Mouse (Mus musculus) heart, adult 11 months (tissue): ENCODE data around the gene Fhad1.

Source experiments
- DNase-seq: peaks from one replicate; pipeline ENCODE4 v3.0.0; 2022

Fhad1 gene

DNA sequence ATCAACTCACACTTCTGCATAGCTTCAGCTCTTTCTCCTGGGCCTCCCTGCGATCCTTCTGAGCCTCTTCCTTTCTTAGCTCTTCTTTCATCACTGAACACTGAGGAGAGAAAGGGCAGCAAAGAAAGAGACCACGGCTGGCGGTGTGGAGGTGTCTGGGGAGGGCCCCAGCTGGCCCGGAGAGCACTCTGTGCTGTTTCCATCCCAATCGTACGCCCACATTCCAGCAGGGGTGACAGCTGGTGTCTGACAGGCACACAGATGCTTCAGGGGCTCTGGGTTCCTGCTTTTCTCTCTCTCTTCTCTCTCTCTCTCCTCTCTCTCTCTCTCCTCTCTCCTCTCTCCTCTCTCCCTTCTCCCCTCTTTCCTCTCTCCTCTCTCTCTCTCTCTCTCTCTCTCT lies 50.3 kb downstream of the Fhad1 start:
- peak; percentile 64 for DNase-seq

DNA sequence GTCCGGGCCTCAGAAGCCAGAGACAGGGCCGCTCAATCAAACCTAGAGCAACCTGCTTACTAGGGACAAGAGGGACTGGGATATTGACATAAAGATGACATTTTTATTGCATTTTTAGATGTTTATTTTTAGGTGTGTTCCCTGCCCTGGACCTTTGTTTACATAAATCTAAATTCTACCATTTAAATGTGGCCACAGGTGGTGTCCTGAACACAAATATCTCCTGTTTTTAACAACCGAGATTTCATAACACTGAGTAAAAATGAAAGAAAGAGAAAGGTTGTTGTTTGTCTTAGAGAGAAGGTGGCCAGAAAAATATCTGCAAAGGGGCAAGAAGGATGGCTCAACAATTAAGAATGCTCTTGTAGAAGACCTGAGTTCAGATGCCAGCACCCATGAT lies 51.0 kb downstream of the Fhad1 start:
- peak; percentile 52 for DNase-seq

DNA sequence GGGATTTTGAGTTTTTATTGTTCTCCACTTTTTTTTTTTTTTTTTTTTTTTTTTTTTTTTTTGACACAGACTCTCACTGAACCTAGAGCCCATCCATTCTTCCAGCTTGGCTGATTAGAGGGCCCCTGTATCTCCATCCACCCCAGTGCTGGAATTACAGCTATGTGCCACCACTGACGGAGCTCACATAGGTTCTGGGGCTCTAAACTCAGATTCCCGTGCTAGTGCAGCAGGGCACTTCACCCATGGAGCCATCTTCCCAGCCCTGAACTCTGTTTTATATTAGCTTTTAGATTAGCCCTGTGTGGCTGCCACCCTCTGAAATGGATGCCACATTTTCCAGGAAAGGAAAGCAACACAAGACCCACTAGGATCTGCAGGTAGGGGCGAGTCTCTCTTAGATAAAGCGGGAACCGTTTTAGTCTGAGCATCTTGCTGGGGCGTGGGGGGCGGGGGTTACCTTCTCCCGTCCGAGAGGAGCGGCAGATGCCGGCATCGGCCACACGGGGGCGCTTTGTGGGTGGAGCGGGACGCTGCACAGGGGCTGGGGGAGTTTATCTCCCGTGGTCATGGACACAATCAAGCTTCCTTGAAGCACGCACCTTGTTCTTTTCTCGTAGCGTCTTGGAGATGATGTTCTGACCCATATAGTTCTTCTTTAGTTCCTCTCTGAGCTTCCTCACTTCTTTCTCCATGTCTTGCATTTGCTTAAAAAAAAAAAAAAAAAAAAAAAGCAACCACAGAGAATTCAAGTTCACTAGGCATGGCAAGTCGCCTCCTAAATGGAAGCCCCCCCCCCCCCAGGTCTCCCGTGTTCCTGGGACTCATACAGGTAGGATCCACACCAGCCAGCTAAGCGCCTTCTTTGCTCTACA lies 51.8 kb downstream of the Fhad1 start:
- DNase-seq, result peak; percentile 91

DNA sequence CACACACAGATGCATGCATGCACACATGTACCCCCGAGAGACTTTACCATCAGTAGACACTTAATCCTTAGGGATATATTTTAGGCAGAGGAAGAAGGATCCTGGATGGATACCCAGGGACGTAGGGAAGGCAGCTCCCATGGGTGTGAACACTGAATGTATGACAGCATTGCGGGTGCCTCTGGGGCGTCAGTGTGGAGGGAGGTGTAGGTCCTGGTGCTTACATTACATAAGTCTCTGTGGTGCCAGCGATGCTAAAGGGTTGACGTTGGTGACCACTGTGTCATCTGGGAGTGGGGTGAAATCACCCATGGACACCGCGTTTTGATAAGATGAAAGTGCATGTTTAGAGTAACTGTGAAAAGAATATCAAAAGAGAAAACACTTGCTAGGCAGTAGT lies 54.8 kb downstream of the Fhad1 start:
- peak; percentile 83 for DNase-seq

DNA sequence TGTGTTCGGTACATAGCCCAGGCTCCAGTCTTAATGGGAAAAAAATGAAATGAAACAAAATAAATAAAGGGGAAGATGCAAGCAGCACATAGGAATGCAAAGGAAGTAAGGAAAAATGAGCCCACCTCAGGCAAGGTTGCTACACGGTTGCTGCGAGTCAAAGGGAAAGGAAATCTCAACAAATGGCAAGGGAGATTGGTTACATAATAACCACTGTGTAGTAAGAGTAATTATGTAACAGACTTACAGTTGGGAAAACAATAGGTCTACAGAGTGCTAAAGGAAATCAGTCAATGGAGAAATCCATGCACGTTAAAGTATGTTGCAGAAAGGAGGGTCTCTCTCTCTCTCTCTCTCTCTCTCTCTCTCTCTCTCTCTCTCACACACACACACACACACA lies 55.3 kb downstream of the Fhad1 start:
- DNase-seq, result peak; percentile 84

DNA sequence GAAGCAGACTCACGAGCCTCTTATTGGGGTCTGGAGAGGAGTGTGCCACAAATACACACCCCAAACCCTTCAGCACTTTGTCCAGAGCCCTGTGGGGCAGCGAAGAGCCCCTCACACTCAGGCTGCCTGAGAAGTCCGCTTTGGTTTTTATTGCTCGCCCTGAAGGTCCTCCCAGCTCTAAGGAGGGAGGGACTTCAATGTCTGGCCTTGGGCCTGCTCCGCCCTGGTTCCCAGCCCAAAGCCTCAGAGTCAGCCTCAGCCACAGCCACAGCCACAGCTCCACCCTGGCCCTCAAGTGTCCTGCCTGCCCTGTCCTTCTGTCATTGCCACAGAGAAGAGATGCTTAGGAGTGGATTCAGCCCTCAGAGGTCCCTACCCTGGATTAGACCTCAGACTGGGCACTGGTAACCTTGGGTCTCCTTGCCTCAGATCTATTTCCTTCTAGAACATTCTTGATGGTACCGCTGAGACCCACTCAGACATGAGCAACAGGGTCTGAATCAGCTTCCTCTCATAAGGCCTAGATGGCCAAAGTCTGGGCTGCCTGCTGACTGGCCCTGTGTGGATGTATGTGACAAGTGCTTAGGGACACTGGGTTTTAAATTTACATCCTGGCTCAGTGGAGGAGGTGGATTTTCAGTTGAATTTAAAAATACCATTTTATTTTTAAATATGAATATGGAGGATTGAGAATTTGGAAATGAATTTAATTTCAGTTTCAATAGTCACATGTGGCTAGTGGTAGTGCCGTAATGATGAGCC lies 56.1 kb downstream of the Fhad1 start:
- peak; percentile 96 for DNase-seq

DNA sequence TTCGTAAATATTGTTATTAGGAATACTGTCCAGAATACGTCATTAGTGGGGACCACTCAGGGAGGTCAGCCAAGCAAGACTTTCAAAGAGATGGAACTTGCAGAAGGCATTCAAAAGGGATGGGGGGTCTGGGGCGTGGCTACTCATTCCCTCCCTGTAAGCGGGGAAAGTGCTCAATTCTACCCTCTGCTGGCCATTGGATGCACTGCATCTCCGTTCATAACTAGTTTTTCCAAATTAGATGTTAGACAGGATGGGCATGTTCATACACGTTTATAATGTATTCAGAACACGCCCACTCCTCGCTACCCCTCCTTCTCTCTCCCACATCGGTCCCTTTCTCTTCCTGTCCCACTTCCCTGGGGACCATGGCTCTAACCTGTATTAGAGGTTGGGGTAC lies 56.7 kb downstream of the Fhad1 start:
- peak; percentile 97 for DNase-seq

DNA sequence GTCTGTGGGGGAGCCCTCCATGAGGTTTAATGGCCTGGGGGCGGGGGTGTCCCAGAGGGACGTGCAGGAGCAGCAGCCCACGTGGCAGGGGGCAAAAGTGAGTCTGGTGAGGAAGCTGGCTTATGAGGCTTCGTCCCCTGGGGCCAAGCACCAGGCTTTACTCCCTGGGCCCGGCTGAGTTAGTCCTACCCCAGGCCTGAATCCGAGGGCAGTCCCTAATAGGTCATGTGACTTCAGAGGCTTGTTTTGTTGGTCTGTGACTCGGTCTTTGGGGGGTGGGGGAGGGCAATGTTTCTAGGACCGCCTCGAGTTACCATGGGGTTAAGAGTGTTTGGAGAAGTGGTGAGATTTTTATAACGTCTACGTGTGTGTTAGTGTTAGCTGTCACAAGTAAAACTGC lies 57.1 kb downstream of the Fhad1 start:
- DNase-seq, result peak; percentile 95

DNA sequence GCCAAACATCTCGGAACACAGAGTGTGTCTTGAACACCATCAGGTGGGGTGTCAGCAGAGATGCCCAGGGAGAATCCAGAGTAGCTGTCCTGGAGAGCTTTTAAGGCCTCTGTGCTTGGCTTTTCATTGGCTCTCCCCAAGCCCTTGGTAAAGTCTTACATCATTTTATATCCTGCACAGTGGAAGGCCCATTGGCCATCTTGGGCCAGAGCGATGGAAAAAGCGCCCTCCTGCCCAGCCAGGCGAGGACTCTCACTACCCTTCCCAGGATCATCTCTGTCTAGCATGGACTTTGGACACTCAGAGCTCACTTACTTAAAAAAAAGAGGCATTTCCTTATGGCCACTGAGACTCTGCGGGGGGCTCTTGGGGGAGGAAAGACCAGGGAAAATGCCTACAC lies 58.0 kb downstream of the Fhad1 start:
- peak; percentile 80 for DNase-seq

DNA sequence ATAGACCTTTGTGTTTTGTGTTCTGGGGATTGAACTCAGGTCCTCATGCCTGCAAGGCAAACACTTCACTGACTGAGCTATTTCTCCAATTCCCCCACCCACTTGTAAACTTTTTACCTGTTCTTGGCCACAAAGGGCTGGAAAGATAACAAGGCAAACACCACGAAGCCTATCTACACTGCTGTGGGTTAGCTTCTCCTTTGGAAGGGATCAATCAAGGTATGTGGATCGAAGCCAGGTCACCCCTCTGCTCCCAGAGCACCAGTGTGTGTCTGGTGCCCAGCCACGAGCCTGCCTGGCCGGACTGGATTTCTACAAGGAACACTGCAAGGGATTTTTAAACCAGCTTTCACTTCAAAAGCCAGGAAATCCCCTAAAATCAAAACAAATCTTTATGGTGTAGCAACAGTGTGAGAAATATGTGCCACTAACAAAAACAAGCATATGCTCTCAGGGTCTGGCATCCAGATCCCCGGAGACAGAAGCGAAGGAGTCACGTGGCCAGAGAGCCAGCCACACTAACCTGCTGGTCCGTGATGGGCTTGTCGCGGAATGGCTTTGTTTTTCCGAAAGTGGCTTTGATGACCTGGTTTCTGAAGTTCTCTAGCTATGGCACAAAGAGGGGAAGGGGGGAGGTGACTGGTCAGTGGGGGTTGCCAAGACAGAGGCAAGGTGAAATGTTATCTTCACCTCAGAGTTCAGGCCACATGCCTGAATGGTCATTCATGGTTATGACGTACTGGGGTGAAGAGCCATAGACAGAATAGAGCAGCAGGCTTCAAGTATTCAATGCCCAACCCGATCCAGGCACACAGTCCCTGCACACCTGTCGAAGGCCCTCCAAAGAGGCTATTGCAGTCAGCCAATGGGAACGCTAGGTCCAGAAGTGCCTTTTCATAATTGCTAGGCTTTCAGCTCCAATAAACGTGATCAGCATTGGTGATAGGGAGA lies 59.8 kb downstream of the Fhad1 start:
- peak; percentile 82 for DNase-seq

DNA sequence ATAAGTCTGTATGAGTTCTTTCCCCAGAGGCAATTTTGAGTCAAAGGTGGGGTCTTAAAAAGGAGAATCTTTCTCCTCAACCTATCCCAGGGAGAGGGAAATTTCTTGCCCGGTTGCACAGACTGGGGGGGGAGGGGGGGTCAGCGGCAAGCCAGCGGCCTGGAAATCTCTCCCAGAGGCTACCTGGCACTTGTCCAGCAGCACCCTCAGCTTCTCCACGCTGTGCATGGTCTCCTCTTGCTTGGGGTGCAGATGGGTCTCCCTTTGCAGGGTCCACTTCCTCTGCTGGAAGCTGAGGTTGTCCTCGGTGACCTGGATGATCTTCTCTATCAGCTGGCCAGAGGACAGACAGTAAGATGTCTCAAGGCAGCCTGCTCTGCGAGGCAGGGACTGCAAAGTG lies 61.0 kb downstream of the Fhad1 start:
- DNase-seq, result peak; percentile 90

DNA sequence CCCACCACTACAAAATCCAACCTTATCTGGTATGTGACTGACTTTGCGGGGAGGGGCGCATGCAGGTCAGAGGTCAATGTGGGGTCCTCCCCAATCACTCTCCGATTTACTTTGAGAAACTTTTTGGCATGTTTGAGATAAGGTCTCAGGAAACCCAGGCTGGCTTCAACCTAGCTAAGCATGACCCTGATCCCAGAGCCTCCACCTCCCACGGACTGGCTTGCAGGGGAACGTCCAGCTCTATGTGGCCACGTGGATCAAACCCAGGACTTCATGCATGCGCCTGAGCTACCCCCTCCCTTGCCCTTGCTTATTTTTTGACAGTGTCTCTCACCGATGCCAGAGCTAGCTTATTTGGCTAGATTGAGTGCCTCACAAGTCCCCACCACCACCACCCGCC lies 61.6 kb downstream of the Fhad1 start:
- DNase-seq, result peak; percentile 90

DNA sequence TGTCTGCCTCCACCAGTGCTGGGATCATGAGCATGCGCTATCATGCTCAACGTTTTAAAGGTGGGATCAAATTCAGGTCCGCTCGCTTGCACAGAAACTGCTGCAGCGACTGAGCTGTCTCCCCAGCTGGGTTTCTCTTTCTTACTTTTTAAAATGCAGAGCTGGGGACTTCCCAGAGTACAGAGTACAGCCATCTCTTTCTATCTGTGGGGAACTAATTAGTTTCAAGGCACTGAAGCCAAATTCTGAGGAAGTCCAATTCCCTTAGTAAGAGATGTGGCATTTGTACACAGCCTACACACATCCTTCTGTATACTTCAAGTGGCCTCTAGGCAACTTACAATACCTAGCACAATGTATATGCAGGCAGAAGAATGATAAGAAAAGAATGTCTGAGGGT lies 62.1 kb downstream of the Fhad1 start:
- no peak for DNase-seq

DNA sequence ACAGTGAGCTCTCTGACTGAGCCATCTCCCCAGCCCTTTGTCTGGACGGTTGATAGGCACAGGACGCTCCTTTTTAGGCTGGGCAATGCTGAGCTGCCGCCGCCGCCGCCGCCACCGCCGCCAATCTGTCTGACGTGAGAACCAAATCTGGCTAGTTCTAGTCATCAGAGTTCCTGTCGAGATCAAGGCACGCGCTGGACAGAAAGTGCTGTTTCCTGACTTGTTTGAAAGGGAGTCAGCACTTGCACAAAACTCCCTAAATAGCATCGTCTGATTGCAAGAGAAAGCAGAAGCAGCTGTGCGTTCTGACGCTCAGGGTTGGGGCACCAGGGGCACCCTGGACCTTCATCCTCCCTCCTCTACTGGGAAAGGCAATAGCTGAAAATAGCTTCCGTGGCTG lies 62.8 kb downstream of the Fhad1 start:
- DNase-seq, result peak; percentile 98

DNA sequence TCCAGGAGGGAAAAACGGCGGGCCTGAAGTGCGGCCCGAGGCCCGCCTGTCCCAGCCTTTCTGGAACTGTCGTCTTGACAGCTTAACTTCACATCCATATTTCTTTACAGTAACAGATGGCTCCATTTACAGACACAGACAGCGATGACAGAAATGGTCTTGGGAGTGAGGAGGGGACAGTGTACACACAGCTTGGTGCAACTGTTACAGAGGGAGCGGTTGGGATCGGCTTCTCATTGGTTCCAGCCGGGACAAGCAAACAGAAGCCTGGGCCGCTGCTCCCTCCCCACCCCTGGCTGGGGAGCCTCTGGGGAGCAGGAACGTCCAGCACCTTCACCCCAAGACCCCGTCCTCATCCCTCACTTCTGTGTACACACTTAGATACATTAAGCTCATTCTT lies 65.4 kb downstream of the Fhad1 start:
- DNase-seq, result peak; percentile 86

DNA sequence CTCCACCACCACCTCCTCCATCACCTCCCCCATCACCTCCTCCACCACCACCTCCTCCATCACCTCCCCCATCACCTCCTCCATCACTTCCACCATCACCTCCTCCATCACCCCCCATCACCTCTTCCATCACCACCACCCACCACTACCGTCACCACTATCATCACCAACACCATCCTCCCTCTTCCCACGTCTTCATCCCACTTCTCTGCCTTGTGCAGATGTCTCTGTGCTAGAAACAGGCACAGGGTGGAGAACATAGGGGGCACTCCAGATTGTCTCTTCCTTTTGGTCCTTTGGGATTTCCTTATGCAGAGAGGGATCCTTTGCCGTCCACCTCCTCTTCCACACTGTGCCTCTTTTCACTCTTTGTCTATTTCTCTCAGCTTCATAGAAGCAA lies 66.1 kb downstream of the Fhad1 start:
- DNase-seq, result peak; percentile 82

DNA sequence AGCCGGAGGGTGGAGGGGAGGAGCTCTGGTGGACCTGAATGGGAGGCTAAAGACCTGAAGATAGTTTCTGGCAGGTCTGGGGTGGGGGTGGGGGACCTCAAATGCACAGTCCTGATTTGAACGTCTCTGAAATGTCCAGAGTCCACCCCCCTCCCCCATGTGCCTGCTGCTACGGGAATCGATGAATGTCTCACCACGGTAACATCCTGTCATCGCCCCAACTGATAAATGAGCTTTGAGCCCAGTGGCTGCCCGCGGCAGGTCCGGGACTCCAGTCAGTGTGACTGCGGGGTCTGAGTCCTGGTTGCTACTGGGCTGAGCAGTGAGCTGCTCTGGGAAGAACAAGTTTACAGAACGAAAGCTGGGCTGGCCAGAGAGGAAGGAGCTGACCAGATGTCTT lies 72.5 kb downstream of the Fhad1 start:
- DNase-seq, result no peak

DNA sequence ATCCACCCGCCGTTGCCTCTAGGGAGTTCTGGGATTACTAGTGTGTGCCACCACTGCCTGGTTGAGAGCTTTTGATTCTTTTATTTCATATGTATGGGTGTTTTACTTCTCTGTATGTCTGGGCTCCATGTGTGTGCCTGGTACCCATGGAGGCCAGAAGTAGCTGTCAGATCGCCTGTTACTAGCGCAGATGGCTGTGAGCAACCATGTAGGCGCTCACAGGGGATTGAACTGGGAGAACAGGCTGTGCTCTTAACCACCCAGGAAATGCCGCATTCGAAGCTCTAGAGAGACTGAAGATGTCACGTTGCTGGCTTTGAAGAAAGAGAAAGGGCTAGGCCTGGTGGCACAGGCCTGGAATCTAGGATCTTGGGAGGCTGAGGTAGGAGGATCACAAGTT lies 73.6 kb downstream of the Fhad1 start:
- no peak for DNase-seq

DNA sequence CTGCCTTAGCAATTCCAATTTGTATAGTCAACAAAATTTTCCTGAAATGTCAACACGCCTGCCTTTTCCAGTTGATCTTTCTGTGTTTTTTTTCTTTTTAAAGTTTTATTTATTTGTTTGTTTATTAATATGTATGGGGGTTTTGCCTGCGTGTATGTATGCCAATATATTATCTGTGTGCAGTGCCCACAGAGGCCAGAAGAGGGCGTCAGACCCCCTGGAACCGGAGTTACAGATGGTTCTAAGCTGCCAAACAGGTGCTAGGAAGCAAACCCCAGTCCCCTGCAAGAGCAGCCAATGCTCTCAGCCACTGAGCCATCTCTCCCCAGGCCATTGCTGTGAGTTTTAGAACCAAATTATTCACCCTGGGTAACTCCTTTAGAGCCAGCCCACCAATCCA lies 76.3 kb downstream of the Fhad1 start:
- no peak for DNase-seq

DNA sequence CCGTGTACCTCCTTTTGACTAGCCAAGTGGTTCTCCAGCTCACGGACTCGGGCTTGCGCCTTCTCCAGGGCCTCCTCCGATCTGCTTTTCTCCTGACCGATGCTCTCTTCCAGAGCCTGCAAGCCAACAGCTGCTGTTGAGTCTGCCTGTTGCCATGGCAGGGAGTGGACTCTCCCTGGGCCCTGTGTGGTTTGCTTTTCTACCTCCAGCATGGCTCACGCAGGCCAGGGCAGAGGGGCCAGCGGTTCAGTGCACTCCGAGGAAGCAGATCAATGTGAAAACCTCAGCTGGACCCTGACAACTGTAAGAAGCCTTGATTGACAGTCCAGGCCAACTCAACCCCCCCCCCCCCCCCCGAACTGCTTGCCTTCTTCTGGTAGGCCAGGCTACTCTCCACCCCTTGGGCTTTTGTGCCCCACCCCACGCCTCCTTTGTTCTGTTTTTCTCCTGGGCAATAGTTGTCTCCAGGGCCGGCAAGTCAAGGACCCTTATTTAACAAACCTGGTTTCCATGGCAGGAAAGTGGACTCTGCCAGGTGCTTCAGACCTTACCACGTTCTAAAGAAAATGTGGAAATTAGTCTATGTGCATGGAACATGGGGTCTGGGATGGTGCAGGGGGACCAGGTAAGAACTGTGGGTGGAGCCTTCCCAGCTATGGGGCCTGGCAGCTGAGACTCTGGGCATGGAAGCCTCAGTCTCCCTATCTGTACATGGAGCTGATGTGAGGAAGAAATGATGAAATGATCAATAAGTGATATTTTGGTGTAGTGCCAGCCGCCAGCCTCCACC lies 81.9 kb downstream of the Fhad1 start:
- no peak for DNase-seq

DNA sequence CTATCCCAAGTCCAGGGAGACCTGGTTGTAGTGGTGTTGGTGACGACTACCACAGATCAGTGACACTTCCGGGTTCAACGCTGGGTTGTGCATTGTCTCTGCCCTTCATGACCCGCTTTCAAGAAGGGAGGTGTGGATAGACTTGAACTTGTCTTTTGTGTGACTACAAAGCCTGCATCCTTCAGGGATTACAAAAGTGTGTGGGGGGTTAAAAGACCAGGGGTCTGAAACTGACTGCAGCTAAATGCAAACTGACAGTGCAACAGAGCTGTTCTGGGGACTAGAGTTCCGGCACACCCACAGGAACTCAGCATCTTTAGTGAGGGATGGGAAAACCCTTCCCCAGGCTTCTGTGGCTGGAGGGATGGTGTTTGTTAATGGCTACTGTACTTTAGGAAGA lies 83.4 kb downstream of the Fhad1 start:
- no peak for DNase-seq

DNA sequence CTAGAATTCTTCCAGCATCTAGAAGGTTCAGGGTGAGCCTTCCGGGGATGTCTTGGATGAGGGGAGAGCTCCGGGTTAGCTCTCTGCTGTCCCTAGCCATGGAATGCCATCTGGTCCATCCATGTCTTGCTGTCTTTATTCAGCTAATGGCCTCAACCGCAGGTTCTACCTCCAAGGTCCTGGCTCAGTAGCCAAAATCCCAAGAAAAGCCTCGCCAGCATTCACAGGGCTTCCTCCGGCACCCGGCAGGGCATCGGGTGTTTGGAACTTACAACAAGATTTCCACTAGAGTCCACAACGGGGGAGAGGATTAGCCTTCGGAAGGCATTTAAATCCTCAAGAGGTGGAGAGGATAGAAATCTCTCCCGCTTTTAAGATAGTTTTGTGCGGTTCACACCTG lies 84.9 kb downstream of the Fhad1 start:
- DNase-seq, result no peak
